Mouse (Mus musculus) G1E-ER4 (cell line): ENCODE results near the gene Slc8a3. TPM values are rescaled to one million over a fixed set of nuclear protein-coding genes. Genes with fewer than 3 reads are reported as not detected.

Source experiments
- GATA1 ChIP-seq: IDR thresholded peaks from one replicate; pipeline ENCODE4 v1.8.0; 2012; ENCODE audit warnings: low read length, inconsistent platforms
- polyA plus RNA-seq: library from polyadenylated mRNA; stranded (reverse); fragments of >175 nt; gene quantifications from 2 replicates; pipeline ENCODE4 v1.2.3, GENCODE M21; 2012

Gene Slc8a3
- polyA plus RNA-seq, 1 experiment = not detected

- no peak for TF ChIP-seq GATA1
Measured at GRCm38 (mm10) chr12:81170076-81170475, 162.9 kb downstream of the Slc8a3 start.

GRCm38 (mm10) chr12:81168494-81168893 is 164.5 kb downstream of the Slc8a3 start:
- no peak for TF ChIP-seq GATA1

GRCm38 (mm10) chr12:81168031-81168430 is 164.9 kb downstream of the Slc8a3 start:
- TF ChIP-seq GATA1 = no peak

GRCm38 (mm10) chr12:81167142-81167541 is 165.8 kb downstream of the Slc8a3 start:
- TF ChIP-seq GATA1 = no peak

GRCm38 (mm10) chr12:81166615-81167014 is 166.4 kb downstream of the Slc8a3 start:
- TF ChIP-seq GATA1 = no peak

- TF ChIP-seq GATA1 = no peak
Measured at GRCm38 (mm10) chr12:81166092-81166491, 166.9 kb downstream of the Slc8a3 start.

- TF ChIP-seq GATA1 = no peak
Measured at GRCm38 (mm10) chr12:81163566-81163965, 169.4 kb downstream of the Slc8a3 start.

- TF ChIP-seq GATA1 = no peak
Measured at GRCm38 (mm10) chr12:81163131-81163530, 169.8 kb downstream of the Slc8a3 start.

- TF ChIP-seq GATA1 = no peak
Measured at GRCm38 (mm10) chr12:81161282-81161681, 171.7 kb downstream of the Slc8a3 start.

GRCm38 (mm10) chr12:81160831-81161230 is 172.1 kb downstream of the Slc8a3 start:
- TF ChIP-seq GATA1 = no peak

- TF ChIP-seq GATA1 = no peak
Measured at GRCm38 (mm10) chr12:81160425-81160824, 172.6 kb downstream of the Slc8a3 start.

GRCm38 (mm10) chr12:81159947-81160346 is 173.0 kb downstream of the Slc8a3 start:
- TF ChIP-seq GATA1 = no peak

- TF ChIP-seq GATA1 = no peak
Measured at GRCm38 (mm10) chr12:81156841-81157240, 176.1 kb downstream of the Slc8a3 start.

- no peak for TF ChIP-seq GATA1
Measured at GRCm38 (mm10) chr12:81155675-81156074, 177.3 kb downstream of the Slc8a3 start.

- no peak for TF ChIP-seq GATA1
Measured at GRCm38 (mm10) chr12:81152082-81152481, 180.9 kb downstream of the Slc8a3 start.

- TF ChIP-seq GATA1 = no peak
Measured at GRCm38 (mm10) chr12:81150917-81151316, 182.1 kb downstream of the Slc8a3 start.

GRCm38 (mm10) chr12:81147956-81148355 is 185.0 kb downstream of the Slc8a3 start:
- no peak for TF ChIP-seq GATA1

Other genes starting within 250 kb of the Slc8a3 start
- gene Gm4787, start 46.3 kb upstream of the Slc8a3 start, polyA plus RNA-seq = not detected in 2 replicates
- not detected in 2 replicates for gene Adam4, start 88.8 kb upstream of the Slc8a3 start, polyA plus RNA-seq
- 6.2 and 69.5 TPM in 2 replicates for gene Cox16, start 151.9 kb upstream of the Slc8a3 start, polyA plus RNA-seq
- gene Gm20498, start 199.7 kb upstream of the Slc8a3 start, polyA plus RNA-seq = 28.7 and 68.7 TPM in 2 replicates
- 2.0 and 2.4 TPM in 2 replicates for gene Synj2bp, start 199.7 kb upstream of the Slc8a3 start, polyA plus RNA-seq
- gene Adam21, start 235.3 kb upstream of the Slc8a3 start, polyA plus RNA-seq = not detected in 2 replicates